Mouse (Mus musculus): ENCODE results near the gene Fmnl2. TPM values are rescaled to one million over a fixed set of nuclear protein-coding genes. Genes with fewer than 3 reads are reported as not detected.
A peak's percentile ranks its signal among the peaks of the same experiment; 100 is the strongest.

Fmnl2 gene
- polyA plus RNA-seq, 1 experiment, result 0.61 TPM

GRCm38 (mm10) chr2:52960697-52961096, 103.0 kb downstream of the Fmnl2 start:
- peak overlapping the region; percentile 47; the same call in 1 of the 2 replicates for H3K27ac ChIP-seq (ENCODE audit: insufficient read depth, low read depth, low read length)
- H3K27me3 ChIP-seq (ENCODE audit: control insufficient read depth, insufficient read depth, low read length), result no peaks in the 10 kb centered on the region
- WGBS, result 59% methylated on average over 2 of the region's 2 CpGs
- peaks cover 5% of the 10 kb centered on the region; the same call in 1 of the 2 replicates for H3K4me1 ChIP-seq (ENCODE audit: control insufficient read depth, insufficient read depth, insufficient read length, low read length)
- no peaks in the 10 kb centered on the region for H3K36me3 ChIP-seq (ENCODE audit: control insufficient read depth, insufficient read depth, low read length)
- no peak overlapping the region for H3K4me3 ChIP-seq (ENCODE audit: low read depth, low read length)
- no peak for TF ChIP-seq POLR2A (IDR thresholded peaks at IDR 0.05; ENCODE audit: low read depth, low read length)
- TF ChIP-seq CTCF (IDR thresholded peaks at IDR 0.05; ENCODE audit: extremely low read depth, insufficient read length, insufficient replicate concordance, low read depth, low read length), result no peak

- Histone ChIP-seq H3K4me3 (ENCODE audit: low read depth, low read length) (no peak overlapping the region), H3K27me3 (ENCODE audit: control insufficient read depth, insufficient read depth, low read length) (no peaks in the 10 kb centered on the region), H3K4me1 (ENCODE audit: control insufficient read depth, insufficient read depth, insufficient read length, low read length) (peaks cover 5% of the 10 kb centered on the region; the same call in 1 of the 2 replicates), H3K27ac (ENCODE audit: insufficient read depth, low read depth, low read length) (no peak overlapping the region), H3K36me3 (ENCODE audit: control insufficient read depth, insufficient read depth, low read length) (no peaks in the 10 kb centered on the region)
- TF ChIP-seq CTCF (IDR thresholded peaks at IDR 0.05; ENCODE audit: extremely low read depth, insufficient read length, insufficient replicate concordance, low read depth, low read length), result no peak
- no peak for TF ChIP-seq POLR2A (IDR thresholded peaks at IDR 0.05; ENCODE audit: low read depth, low read length)
- WGBS, result 80% methylated on average over 1 of the region's 1 CpGs
Observed at GRCm38 (mm10) chr2:52963439-52963838, 105.8 kb downstream of the Fmnl2 start.

- no peaks in the 10 kb centered on the region for H3K36me3 ChIP-seq (ENCODE audit: control insufficient read depth, insufficient read depth, low read length)
- no peaks in the 10 kb centered on the region for H3K27me3 ChIP-seq (ENCODE audit: control insufficient read depth, insufficient read depth, low read length)
- H3K27ac ChIP-seq (ENCODE audit: insufficient read depth, low read depth, low read length), result no peak overlapping the region
- H3K4me1 ChIP-seq (ENCODE audit: control insufficient read depth, insufficient read depth, insufficient read length, low read length), result peaks cover 3% of the 10 kb centered on the region; the same call in 1 of the 2 replicates
- TF ChIP-seq POLR2A (IDR thresholded peaks at IDR 0.05; ENCODE audit: low read depth, low read length) (no peak), CTCF (IDR thresholded peaks at IDR 0.05; ENCODE audit: extremely low read depth, insufficient read length, insufficient replicate concordance, low read depth, low read length) (no peak)
- no peak overlapping the region for H3K4me3 ChIP-seq (ENCODE audit: low read depth, low read length)
- 65% methylated on average over 7 of the region's 7 CpGs for WGBS
Observed at GRCm38 (mm10) chr2:52964386-52964928, 106.8 kb downstream of the Fmnl2 start.

GRCm38 (mm10) chr2:52966227-52966626, 108.6 kb downstream of the Fmnl2 start:
- H3K4me1 ChIP-seq (ENCODE audit: control insufficient read depth, insufficient read depth, insufficient read length, low read length), result peaks cover 3% of the 10 kb centered on the region; the same call in 1 of the 2 replicates
- no peak overlapping the region for H3K27ac ChIP-seq (ENCODE audit: insufficient read depth, low read depth, low read length)
- H3K36me3 ChIP-seq (ENCODE audit: control insufficient read depth, insufficient read depth, low read length), result no peaks in the 10 kb centered on the region
- no peak for TF ChIP-seq CTCF (IDR thresholded peaks at IDR 0.05; ENCODE audit: extremely low read depth, insufficient read length, insufficient replicate concordance, low read depth, low read length)
- no peak for TF ChIP-seq POLR2A (IDR thresholded peaks at IDR 0.05; ENCODE audit: low read depth, low read length)
- 67% methylated on average over 5 of the region's 5 CpGs for WGBS
- no peaks in the 10 kb centered on the region for H3K27me3 ChIP-seq (ENCODE audit: control insufficient read depth, insufficient read depth, low read length)
- no peak overlapping the region for H3K4me3 ChIP-seq (ENCODE audit: low read depth, low read length)

- WGBS, result 79% methylated on average over 12 of the region's 12 CpGs
- no peak overlapping the region for H3K4me3 ChIP-seq (ENCODE audit: low read depth, low read length)
- no peak overlapping the region for H3K27ac ChIP-seq (ENCODE audit: insufficient read depth, low read depth, low read length)
- TF ChIP-seq CTCF (IDR thresholded peaks at IDR 0.05; ENCODE audit: extremely low read depth, insufficient read length, insufficient replicate concordance, low read depth, low read length) (no peak), POLR2A (IDR thresholded peaks at IDR 0.05; ENCODE audit: low read depth, low read length) (no peak)
- no peaks in the 10 kb centered on the region for H3K36me3 ChIP-seq (ENCODE audit: control insufficient read depth, insufficient read depth, low read length)
- H3K27me3 ChIP-seq (ENCODE audit: control insufficient read depth, insufficient read depth, low read length), result no peaks in the 10 kb centered on the region
- H3K4me1 ChIP-seq (ENCODE audit: control insufficient read depth, insufficient read depth, insufficient read length, low read length), result peaks cover 3% of the 10 kb centered on the region; the same call in 1 of the 2 replicates
Observed at GRCm38 (mm10) chr2:52966820-52967460, 109.3 kb downstream of the Fmnl2 start.

DNA sequence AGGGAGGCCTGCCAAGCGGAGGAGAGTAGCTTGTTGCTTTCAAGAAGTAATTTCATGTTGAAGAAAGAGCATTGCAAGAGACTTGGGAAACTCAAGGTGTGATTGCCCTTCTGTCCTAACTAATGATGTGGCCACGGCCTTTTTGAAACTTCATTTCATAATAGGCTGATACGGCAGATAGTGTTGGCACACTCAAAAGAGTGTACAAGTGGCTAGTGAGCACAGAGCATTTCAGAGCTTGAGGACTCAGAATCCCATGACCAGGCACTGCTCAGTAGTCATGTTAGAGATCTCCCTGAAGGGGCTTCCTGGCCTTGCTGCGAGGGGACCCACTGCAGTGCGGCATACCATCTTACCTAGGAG, 109.8 kb downstream of the Fmnl2 start:
- TF ChIP-seq POLR2A (IDR thresholded peaks at IDR 0.05; ENCODE audit: low read depth, low read length), result no peak
- TF ChIP-seq CTCF (IDR thresholded peaks at IDR 0.05; ENCODE audit: extremely low read depth, insufficient read length, insufficient replicate concordance, low read depth, low read length), result no peak
- no peaks in the 10 kb centered on the region for H3K36me3 ChIP-seq (ENCODE audit: control insufficient read depth, insufficient read depth, low read length)
- H3K27ac ChIP-seq (ENCODE audit: insufficient read depth, low read depth, low read length), result no peak overlapping the region
- WGBS, result 91% methylated on average over 5 of the region's 5 CpGs
- H3K4me1 ChIP-seq (ENCODE audit: control insufficient read depth, insufficient read depth, insufficient read length, low read length), result peaks cover 3% of the 10 kb centered on the region; the same call in 1 of the 2 replicates
- H3K4me3 ChIP-seq (ENCODE audit: low read depth, low read length), result no peak overlapping the region
- H3K27me3 ChIP-seq (ENCODE audit: control insufficient read depth, insufficient read depth, low read length), result no peaks in the 10 kb centered on the region

DNA sequence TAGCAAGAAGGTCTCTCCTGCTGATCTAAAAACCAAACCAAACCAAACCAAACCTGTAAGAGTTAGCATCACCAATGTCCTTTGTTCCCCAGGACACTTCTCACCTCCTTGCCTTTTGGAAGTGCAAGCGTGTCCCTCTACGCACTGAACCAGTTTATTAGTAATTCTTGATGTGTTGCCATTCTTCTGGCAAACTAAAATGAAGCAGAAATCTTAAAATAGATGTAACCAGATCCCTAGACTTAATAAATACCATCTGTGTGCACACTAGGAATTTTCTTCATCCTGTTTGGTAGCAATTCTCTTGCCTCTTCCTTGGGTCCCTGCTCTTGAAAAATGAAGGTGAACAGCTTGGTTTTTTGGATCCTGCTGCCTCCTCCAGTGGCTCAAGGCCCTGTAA, 111.2 kb downstream of the Fmnl2 start:
- H3K27me3 ChIP-seq (ENCODE audit: control insufficient read depth, insufficient read depth, low read length), result no peaks in the 10 kb centered on the region
- no peaks in the 10 kb centered on the region for H3K4me1 ChIP-seq (ENCODE audit: control insufficient read depth, insufficient read depth, insufficient read length, low read length)
- WGBS, result 87% methylated on average over 2 of the region's 2 CpGs
- H3K4me3 ChIP-seq (ENCODE audit: low read depth, low read length), result no peak overlapping the region
- no peak overlapping the region for H3K27ac ChIP-seq (ENCODE audit: insufficient read depth, low read depth, low read length)
- TF ChIP-seq CTCF (IDR thresholded peaks at IDR 0.05; ENCODE audit: extremely low read depth, insufficient read length, insufficient replicate concordance, low read depth, low read length) (no peak), POLR2A (IDR thresholded peaks at IDR 0.05; ENCODE audit: low read depth, low read length) (no peak)
- H3K36me3 ChIP-seq (ENCODE audit: control insufficient read depth, insufficient read depth, low read length), result no peaks in the 10 kb centered on the region
